Mouse (Mus musculus) heart, adult 2 months (tissue): ENCODE measurements around the gene Fam129a.

ENCODE experiments used
- CTCF ChIP-seq: fragments of 200-600 bp; IDR thresholded peaks from 2 replicates; pipeline ENCODE4 v1.8.1; 2022; ENCODE audit warnings: antibody characterized with exemption, mild to moderate bottlenecking, moderate library complexity
- EP300 ChIP-seq: fragments of 200-500 bp; IDR thresholded peaks from 2 replicates; pipeline ENCODE4 v1.6.1; 2011; ENCODE audit warnings: low read depth, low read length, control low read depth; ENCODE audit not compliant: insufficient read depth
- POLR2A ChIP-seq: fragments of 200-500 bp; IDR thresholded peaks from 2 replicates; pipeline ENCODE4 v1.6.1; 2011; ENCODE audit warnings: mild to moderate bottlenecking, low read depth, low read length, control low read depth; ENCODE audit not compliant: insufficient read depth

DNA sequence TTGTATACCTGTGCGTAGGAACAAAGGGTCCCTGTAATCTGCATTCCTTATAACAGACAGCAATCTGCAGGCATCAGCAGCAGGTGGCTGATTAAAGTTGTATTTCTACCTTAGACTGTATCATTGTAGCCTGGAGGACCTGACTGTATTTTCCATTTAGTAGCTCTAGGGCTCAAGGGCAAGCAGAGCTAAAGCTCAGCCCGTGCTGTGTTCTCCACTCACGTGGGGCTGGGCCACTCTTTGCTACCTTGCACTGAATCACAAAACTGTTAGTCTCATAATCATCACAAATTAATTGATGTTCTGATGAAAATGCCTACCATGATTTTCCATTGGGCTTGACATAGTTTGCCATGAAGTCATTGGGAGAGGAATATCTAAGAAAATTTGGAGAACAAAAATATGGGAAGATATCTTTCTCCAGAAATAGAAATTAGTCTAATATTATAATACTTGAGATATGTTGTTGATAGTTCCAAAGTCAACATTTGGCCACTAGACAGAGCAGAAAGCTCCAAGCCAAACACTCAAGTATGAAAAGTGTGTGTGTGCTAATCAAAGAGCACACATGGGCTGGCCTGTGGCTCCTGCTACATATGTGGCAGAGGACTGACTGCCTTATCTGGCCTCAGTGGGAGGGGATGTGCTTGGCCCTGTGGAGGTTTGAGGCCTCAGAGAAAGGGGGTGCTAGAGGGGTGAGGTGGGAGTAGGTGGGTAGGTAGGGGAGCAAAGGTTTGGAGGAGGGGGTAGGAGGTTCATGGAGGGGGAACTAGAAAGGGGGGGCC, 53.6 kb downstream of the Fam129a start:
- TF ChIP-seq POLR2A (no peak), CTCF (no peak), EP300 (no peak)
